Mouse (Mus musculus) forebrain, embryonic 11.5 days (tissue): ENCODE measurements at regions not wholly inside any gene's neighbourhood (a gene's known extent, or its start where the extent isn't known, plus 50 kb on each side); places are given as distances from the start of the nearest gene placed in this dataset.

ENCODE experiments used
- ATAC-seq: fragments of 200-750 bp; cut with Nextera tagmentation; replicated peaks from 2 replicates; pipeline ENCODE4 v1.8.0; 2017; ENCODE audit warnings: moderate TSS enrichment; ENCODE audit not compliant: low FRiP score
- DNase-seq: peaks from one replicate; pipeline ENCODE4 v3.0.0-alpha.2; 2017; ENCODE audit warnings: low spot score
- H3K27ac ChIP-seq: fragments of 300-500 bp; sonication (generic); 2 replicates; pipeline ENCODE4 v1.5.1; 2014; ENCODE audit warnings: low read depth, low read length
- H3K27me3 ChIP-seq: fragments of 300-500 bp; sonication (generic); 2 replicates; pipeline ENCODE4 v1.6.1; 2014; ENCODE audit warnings: mild to moderate bottlenecking, low read length, mixed read lengths; ENCODE audit not compliant: control insufficient read depth, insufficient read depth
- H3K36me3 ChIP-seq: fragments of 300-500 bp; sonication (generic); 2 replicates; pipeline ENCODE4 v1.6.1; 2014; ENCODE audit warnings: mild to moderate bottlenecking, low read length, moderate library complexity, mixed read lengths; ENCODE audit not compliant: control insufficient read depth, insufficient read depth
- H3K4me1 ChIP-seq: fragments of 300-500 bp; sonication (generic); replicated peaks from 2 replicates; pipeline ENCODE4 v1.6.1; 2014; ENCODE audit warnings: low read length, mixed read lengths; ENCODE audit not compliant: control insufficient read depth, insufficient read depth
- H3K4me2 ChIP-seq: fragments of 300-500 bp; sonication (generic); 2 replicates; pipeline ENCODE4 v1.6.1; 2014; ENCODE audit warnings: low read depth, mild to moderate bottlenecking, low read length, moderate library complexity, mixed read lengths; ENCODE audit not compliant: severe bottlenecking
- H3K4me3 ChIP-seq: fragments of 300-500 bp; sonication (generic); 2 replicates; pipeline ENCODE4 v1.5.1; 2014; ENCODE audit warnings: low read depth, low read length
- H3K9ac ChIP-seq: fragments of 300-500 bp; sonication (generic); 2 replicates; pipeline ENCODE4 v1.6.1; 2014; ENCODE audit warnings: low read length
- H3K9me3 ChIP-seq: fragments of 300-500 bp; sonication (generic); 2 replicates; pipeline ENCODE4 v1.6.1; 2016; ENCODE audit warnings: low read length, mixed read lengths; ENCODE audit not compliant: control insufficient read depth
- whole genome bisulfite sequencing: fragments of 180-500 bp; shearing (Covaris S2); extraction: QIAGEN DNeasy Blood & Tissue Kit; methylation state at CpG from one replicate; pipeline ENCODE4 v1.1.7; 2014; 5-methylcytosine and 5-hydroxymethylcytosine counted together

GRCm38 (mm10) chr14:97570274-97570673 is 599.3 kb downstream of the Dach1 start:
- no peaks in the 10 kb centered on the region for H3K36me3 ChIP-seq
- DNase-seq (no peak), ATAC-seq (no peak)
- no peak overlapping the region for H3K27ac ChIP-seq
- H3K4me2 ChIP-seq, result no peak overlapping the region
- H3K9ac ChIP-seq, result no peak overlapping the region
- H3K4me3 ChIP-seq, result no peak overlapping the region
- H3K27me3 ChIP-seq, result no peaks in the 10 kb centered on the region
- H3K4me1 ChIP-seq, result no peaks in the 10 kb centered on the region
- 91% methylated on average over 1 of the region's 1 CpGs for WGBS
- no peaks in the 10 kb centered on the region for H3K9me3 ChIP-seq

- DNase-seq, result no peak
- H3K9ac ChIP-seq, result no peak overlapping the region
- H3K4me3 ChIP-seq, result no peak overlapping the region
- H3K4me1 ChIP-seq, result no peaks in the 10 kb centered on the region
- H3K36me3 ChIP-seq, result no peaks in the 10 kb centered on the region
- H3K27me3 ChIP-seq, result no peaks in the 10 kb centered on the region
- ATAC-seq, result no peak
- H3K9me3 ChIP-seq, result no peaks in the 10 kb centered on the region
- no peak overlapping the region for H3K27ac ChIP-seq
- no peak overlapping the region for H3K4me2 ChIP-seq
- WGBS, result 23% methylated on average over 7 of the region's 7 CpGs
Measured at GRCm38 (mm10) chr14:97560121-97560907, 609.3 kb downstream of the Dach1 start.

GRCm38 (mm10) chr14:97559559-97559958 is 610.0 kb downstream of the Dach1 start:
- Histone ChIP-seq H3K36me3 (no peaks in the 10 kb centered on the region), H3K4me2 (no peak overlapping the region), H3K27ac (no peak overlapping the region), H3K4me3 (no peak overlapping the region), H3K9ac (no peak overlapping the region), H3K4me1 (no peaks in the 10 kb centered on the region), H3K27me3 (no peaks in the 10 kb centered on the region), H3K9me3 (no peaks in the 10 kb centered on the region)
- WGBS, result 0% methylated on average over 1 of the region's 1 CpGs
- ATAC-seq (peak; percentile 56), DNase-seq (no peak)

- WGBS, result 96% methylated on average over 2 of the region's 2 CpGs
- H3K4me3 ChIP-seq, result no peak overlapping the region
- H3K9me3 ChIP-seq, result no peaks in the 10 kb centered on the region
- no peak overlapping the region for H3K27ac ChIP-seq
- H3K27me3 ChIP-seq, result no peaks in the 10 kb centered on the region
- no peak for ATAC-seq
- H3K4me1 ChIP-seq, result no peaks in the 10 kb centered on the region
- H3K36me3 ChIP-seq, result no peaks in the 10 kb centered on the region
- no peak for DNase-seq
- H3K9ac ChIP-seq, result no peak overlapping the region
- no peak overlapping the region for H3K4me2 ChIP-seq
Measured at GRCm38 (mm10) chr14:97558289-97558688, 611.3 kb downstream of the Dach1 start.

- Histone ChIP-seq H3K27ac (no peak overlapping the region), H3K4me2 (no peak overlapping the region), H3K27me3 (no peaks in the 10 kb centered on the region), H3K9ac (no peak overlapping the region), H3K36me3 (no peaks in the 10 kb centered on the region), H3K4me3 (no peak overlapping the region), H3K9me3 (no peaks in the 10 kb centered on the region), H3K4me1 (no peaks in the 10 kb centered on the region)
- ATAC-seq, result no peak
- 90% methylated on average over 1 of the region's 1 CpGs for WGBS
- DNase-seq, result no peak
Measured at GRCm38 (mm10) chr14:97557888-97558287, 611.7 kb downstream of the Dach1 start.

- Histone ChIP-seq H3K9me3 (no peaks in the 10 kb centered on the region), H3K4me1 (no peaks in the 10 kb centered on the region), H3K27ac (no peak overlapping the region), H3K9ac (no peak overlapping the region), H3K4me3 (no peak overlapping the region), H3K27me3 (no peaks in the 10 kb centered on the region), H3K4me2 (no peak overlapping the region), H3K36me3 (no peaks in the 10 kb centered on the region)
- DNase-seq, result no peak
- WGBS, result 87% methylated on average over 4 of the region's 4 CpGs
- no peak for ATAC-seq
Measured at GRCm38 (mm10) chr14:97546276-97546675, 623.3 kb downstream of the Dach1 start.

GRCm38 (mm10) chr14:97544307-97544706 is 625.3 kb downstream of the Dach1 start:
- no peaks in the 10 kb centered on the region for H3K9me3 ChIP-seq
- no peak overlapping the region for H3K4me2 ChIP-seq
- ATAC-seq (no peak), DNase-seq (no peak)
- H3K27ac ChIP-seq, result no peak overlapping the region
- no peak overlapping the region for H3K9ac ChIP-seq
- H3K4me3 ChIP-seq, result no peak overlapping the region
- no peaks in the 10 kb centered on the region for H3K36me3 ChIP-seq
- H3K4me1 ChIP-seq, result no peaks in the 10 kb centered on the region
- WGBS, result 73% methylated on average over 6 of the region's 6 CpGs
- no peaks in the 10 kb centered on the region for H3K27me3 ChIP-seq

GRCm38 (mm10) chr14:97537012-97537411 is 632.6 kb downstream of the Dach1 start:
- WGBS, result 82% methylated on average over 5 of the region's 5 CpGs
- no peak for ATAC-seq
- H3K9ac ChIP-seq, result no peak overlapping the region

GRCm38 (mm10) chr14:97511318-97511717 is 658.2 kb downstream of the Dach1 start:
- no peaks in the 10 kb centered on the region; the same call in 1 of the 2 replicates for H3K9me3 ChIP-seq
- H3K27me3 ChIP-seq, result no peaks in the 10 kb centered on the region
- H3K4me2 ChIP-seq, result no peak overlapping the region
- no peak overlapping the region for H3K27ac ChIP-seq
- no peaks in the 10 kb centered on the region for H3K36me3 ChIP-seq
- no peak overlapping the region for H3K9ac ChIP-seq
- no peaks in the 10 kb centered on the region for H3K4me1 ChIP-seq
- no peak overlapping the region for H3K4me3 ChIP-seq
- ATAC-seq (no peak; the same call in 1 of the 2 replicates), DNase-seq (no peak)
- 33% methylated on average over 1 of the region's 1 CpGs for WGBS

More at GRCm38 (mm10) chr14:97537012-97537411, 632.6 kb downstream of the Dach1 start:
- Histone ChIP-seq H3K4me1 (no peaks in the 10 kb centered on the region), H3K27me3 (no peaks in the 10 kb centered on the region), H3K27ac (no peak overlapping the region), H3K4me2 (no peak overlapping the region), H3K9me3 (no peaks in the 10 kb centered on the region), H3K4me3 (no peak overlapping the region), H3K36me3 (no peaks in the 10 kb centered on the region)
- DNase-seq, result no peak
